Mouse (Mus musculus) G1E-ER4 (cell line): ENCODE measurements at regions not wholly inside any gene's neighbourhood (a gene's known extent, or its start where the extent isn't known, plus 50 kb on each side); places are given as distances from the start of the nearest gene placed in this dataset.

Source experiments
- GATA1 ChIP-seq: IDR thresholded peaks from one replicate; pipeline ENCODE4 v1.8.0; 2012; ENCODE audit warnings: low read length, inconsistent platforms

- TF ChIP-seq GATA1, result no peak
These were observed 117.5 kb upstream of the Itga4 start for GRCm38 (mm10) chr2:79137694-79138171.

GRCm38 (mm10) chr2:79138368-79139109, 116.7 kb upstream of the Itga4 start:
- no peak for TF ChIP-seq GATA1

- TF ChIP-seq GATA1, result no peak
These were observed 113.3 kb upstream of the Itga4 start for GRCm38 (mm10) chr2:79141961-79142360.

- no peak for TF ChIP-seq GATA1
These were observed 112.0 kb upstream of the Itga4 start for GRCm38 (mm10) chr2:79143196-79143595.

- no peak for TF ChIP-seq GATA1
These were observed 109.3 kb upstream of the Itga4 start for GRCm38 (mm10) chr2:79145897-79146296.

GRCm38 (mm10) chr2:79146563-79146962, 108.7 kb upstream of the Itga4 start:
- no peak for TF ChIP-seq GATA1

GRCm38 (mm10) chr2:79149012-79149698, 106.1 kb upstream of the Itga4 start:
- TF ChIP-seq GATA1, result no peak

- TF ChIP-seq GATA1, result no peak
These were observed 103.6 kb upstream of the Itga4 start for GRCm38 (mm10) chr2:79151610-79152009.

- no peak for TF ChIP-seq GATA1
These were observed 103.1 kb upstream of the Itga4 start for GRCm38 (mm10) chr2:79152031-79152694.

- no peak for TF ChIP-seq GATA1
These were observed 102.5 kb upstream of the Itga4 start for GRCm38 (mm10) chr2:79152695-79153057.

- no peak for TF ChIP-seq GATA1
These were observed 102.2 kb upstream of the Itga4 start for GRCm38 (mm10) chr2:79153070-79153469.

GRCm38 (mm10) chr2:79158450-79159055, 96.7 kb upstream of the Itga4 start:
- TF ChIP-seq GATA1, result no peak

GRCm38 (mm10) chr2:79159336-79159735, 95.9 kb upstream of the Itga4 start:
- TF ChIP-seq GATA1, result no peak

GRCm38 (mm10) chr2:79172967-79173919, 82.0 kb upstream of the Itga4 start:
- peak; percentile 88 for TF ChIP-seq GATA1

- no peak for TF ChIP-seq GATA1
These were observed 80.9 kb upstream of the Itga4 start for GRCm38 (mm10) chr2:79174282-79174681.

GRCm38 (mm10) chr2:79180782-79181181, 74.4 kb upstream of the Itga4 start:
- no peak for TF ChIP-seq GATA1
